Comparison of ENCODE assay signal across 8 mouse cellular contexts in the genomic region with DNA sequence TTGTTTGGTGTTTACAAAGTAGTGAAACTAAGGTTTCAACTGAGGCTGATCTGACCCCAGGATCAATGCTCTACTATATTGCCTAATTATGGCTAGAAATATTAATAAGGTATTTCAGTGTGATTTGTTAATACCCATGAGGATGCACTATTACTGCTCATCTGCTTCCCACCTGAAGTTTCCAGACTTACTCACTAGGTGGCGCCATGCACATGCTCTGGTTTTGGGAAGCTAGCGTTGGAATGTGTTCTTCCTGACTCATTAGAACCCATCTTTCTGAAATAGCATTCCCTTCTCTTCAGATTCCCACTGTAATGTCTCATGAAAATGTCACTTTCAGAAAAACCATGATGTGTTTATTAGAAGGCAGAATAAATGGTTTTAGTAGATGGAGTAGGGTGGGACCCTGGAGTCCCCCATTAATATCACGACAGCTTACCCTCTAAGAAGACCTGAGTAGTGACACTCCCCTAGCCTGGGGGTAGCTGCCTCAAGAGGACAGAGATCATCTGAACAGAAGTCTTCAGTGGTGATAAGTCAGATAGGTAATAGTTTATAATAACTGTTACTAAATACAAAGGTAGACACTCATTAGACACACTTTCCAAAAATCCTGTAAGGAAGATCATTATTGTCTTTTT. TPM values are rescaled to one million over a fixed set of nuclear protein-coding genes. Genes with fewer than 3 reads are reported as not detected.
DNase-seq lines count a peak whose midpoint lies in the region; ATAC-seq and TF ChIP-seq lines count a peak whose summit lies in the region.

No protein-coding gene starts in this region.

- WGBS in heart, adult 2 months = 31% methylated on average over 3 of the region's 3 CpGs
- 31% methylated on average over 3 of the region's 3 CpGs for WGBS in heart, embryonic 12.5 days

- ATAC-seq in heart, embryonic 12.5 days (ENCODE audit: insufficient number of reproducible peaks, low FRiP score) = no peak
- ATAC-seq in erythroid progenitor cell, adult 5-6 weeks (replicated peaks; ENCODE audit: low FRiP score, poor library complexity, severe bottlenecking) = peak; percentile 96

- H3K27me3 ChIP-seq in heart, adult 2 months (ENCODE audit: control insufficient read depth, insufficient read depth, low read length) = no peaks in the 10 kb centered on the region
- no peaks in the 10 kb centered on the region for H3K27me3 ChIP-seq in heart, embryonic 12.5 days (replicated peaks)

- no peak overlapping the region for H3K4me3 ChIP-seq in heart, adult 2 months
- H3K4me3 ChIP-seq in heart, embryonic 12.5 days = no peak overlapping the region

- peaks cover 6% of the 10 kb centered on the region for H3K4me1 ChIP-seq in heart, adult 2 months (ENCODE audit: control insufficient read depth, insufficient read depth, low read length)
- peaks cover 7% of the 10 kb centered on the region for H3K4me1 ChIP-seq in heart, embryonic 12.5 days (replicated peaks)

- H3K79me2 ChIP-seq in heart, adult 2 months (replicated peaks; ENCODE audit: control insufficient read depth, insufficient read depth, low read length) = no peaks in the 10 kb centered on the region; the same call in 1 of the 2 replicates

- H3K4me2 ChIP-seq in heart, embryonic 12.5 days = no peak overlapping the region

- no peak for TF ChIP-seq POLR2A in heart, adult 2 months (IDR thresholded peaks at IDR 0.05; ENCODE audit: insufficient read depth, low read depth, low read length)

- peak; percentile 81 for TF ChIP-seq EP300 in heart, adult 2 months (IDR thresholded peaks at IDR 0.05; ENCODE audit: insufficient read depth, low read depth, low read length)

- DNase-seq in heart, adult 2 months = peak; percentile 62 to 66
- DNase-seq in c-Kit-negative CD71-positive TER-119-positive erythroid progenitor cells, embryonic 14.5 days (ENCODE audit: low read depth, low spot score) = peak; percentile 79
- peak; percentile 79 for DNase-seq in heart, postnatal 4 days
- DNase-seq in layer of hippocampus, postnatal 10 days (ENCODE audit: low spot score in 2 of 2) = peak; percentile 76 to 79
- peak; percentile 74 for DNase-seq in lung, postnatal 10 days
- peak; percentile 72 to 78 for DNase-seq in right cerebral cortex, postnatal 10 days (ENCODE audit: low spot score in 2 of 2)

- H3K9ac ChIP-seq in heart, adult 2 months (ENCODE audit: low read depth, low read length) = no peak overlapping the region
- H3K9ac ChIP-seq in heart, embryonic 12.5 days = no peak overlapping the region

- H3K36me3 ChIP-seq in heart, adult 2 months (ENCODE audit: control insufficient read depth, insufficient read depth, low read length) = peaks cover 41% of the 10 kb centered on the region
- H3K36me3 ChIP-seq in heart, embryonic 12.5 days = peaks cover 49% of the 10 kb centered on the region

- intact Hi-C loops in heart, adult 2 months (cut with DNase I) = loop anchor here (2.0 to 10.0 kb wide), 3 partner anchors 90 to 550 kb away; a partner anchor contains a TSS

- peak; percentile 99 for TF ChIP-seq CTCF in heart, adult 2 months (IDR thresholded peaks at IDR 0.05)

- H3K27ac ChIP-seq in heart, adult 2 months = peak overlapping the region; percentile 64
- no peak overlapping the region for H3K27ac ChIP-seq in heart, embryonic 12.5 days (ENCODE audit: poor library complexity, severe bottlenecking)

- no peaks in the 10 kb centered on the region for H3K9me3 ChIP-seq in heart, embryonic 12.5 days (replicated peaks)

RNA-seq across cellular contexts. Expression of a gene that starts 6.8 kb away (rescaled TPM):
- total RNA-seq in heart, adult 2 months (2021) = not detected
- polyA plus RNA-seq in heart, adult 2 months (2012; rRNA removed) = not detected in 2 replicates
- 1.9 and 2.0 TPM in 2 replicates for polyA plus RNA-seq in heart, embryonic 12.5 days (2016; fragmentation: Nextera tagmentation; extraction: Ambion mirVana)
- 5.8 TPM in 1 of 2 replicates, not detected in the other for total RNA-seq in erythroid progenitor cell, adult 5-6 weeks (2015; ENCODE audit: low replicate concordance)
- not detected in 2 replicates for total RNA-seq in erythroid progenitor cell, adult 5-6 weeks (2017; ENCODE audit: low replicate concordance)
- total RNA-seq in heart, postnatal 4 days (2021) = not detected
- total RNA-seq in layer of hippocampus, postnatal 10 days (2021) = not detected

RNA-seq across cellular contexts. Expression of a gene that starts 7.4 kb away (rescaled TPM):
- 10 to 100 TPM; 46.8 to 57.1 TPM for total RNA-seq in heart, adult 2 months (2021)
- polyA plus RNA-seq in heart, adult 2 months (2012; rRNA removed) = 23.2 and 51.4 TPM in 2 replicates
- polyA plus RNA-seq in heart, embryonic 12.5 days (2016; fragmentation: Nextera tagmentation; extraction: Ambion mirVana) = 46.5 and 46.7 TPM in 2 replicates
- 84.3 and 95.2 TPM in 2 replicates for total RNA-seq in erythroid progenitor cell, adult 5-6 weeks (2015; ENCODE audit: low replicate concordance)
- 96.8 and 101 TPM in 2 replicates for total RNA-seq in erythroid progenitor cell, adult 5-6 weeks (2017; ENCODE audit: low replicate concordance)
- 10 to 100 TPM; 42.6 to 46.6 TPM for total RNA-seq in heart, postnatal 4 days (2021)
- total RNA-seq in layer of hippocampus, postnatal 10 days (2021) = 10 to 100 TPM; 44.7 to 45.6 TPM

RNA-seq across cellular contexts. Expression of a gene that starts 30.7 kb away (rescaled TPM):
- under 1 TPM; 0.14 to 0.31 TPM for total RNA-seq in heart, adult 2 months (2021)
- 0.15 and 0.20 TPM in 2 replicates for polyA plus RNA-seq in heart, adult 2 months (2012; rRNA removed)
- not detected in 2 replicates for polyA plus RNA-seq in heart, embryonic 12.5 days (2016; fragmentation: Nextera tagmentation; extraction: Ambion mirVana)
- 0.84 and 4.7 TPM in 2 replicates for total RNA-seq in erythroid progenitor cell, adult 5-6 weeks (2015; ENCODE audit: low replicate concordance)
- 2.1 TPM in 1 of 2 replicates, not detected in the other for total RNA-seq in erythroid progenitor cell, adult 5-6 weeks (2017; ENCODE audit: low replicate concordance)
- under 1 TPM; 0.17 to 0.29 TPM for total RNA-seq in heart, postnatal 4 days (2021)
- total RNA-seq in layer of hippocampus, postnatal 10 days (2021) = under 1 TPM in 1 of 2 experiments, not detected in 1; 0.34 TPM

RNA-seq across cellular contexts. Expression of a gene that starts 33.4 kb away (rescaled TPM):
- total RNA-seq in heart, adult 2 months (2021) = not detected
- not detected in 2 replicates for polyA plus RNA-seq in heart, adult 2 months (2012; rRNA removed)
- polyA plus RNA-seq in heart, embryonic 12.5 days (2016; fragmentation: Nextera tagmentation; extraction: Ambion mirVana) = not detected in 2 replicates
- total RNA-seq in erythroid progenitor cell, adult 5-6 weeks (2015; ENCODE audit: low replicate concordance) = not detected in 2 replicates
- not detected in 2 replicates for total RNA-seq in erythroid progenitor cell, adult 5-6 weeks (2017; ENCODE audit: low replicate concordance)
- total RNA-seq in heart, postnatal 4 days (2021) = not detected
- total RNA-seq in layer of hippocampus, postnatal 10 days (2021) = not detected

RNA-seq across cellular contexts. Expression of a gene that starts 34.7 kb away (rescaled TPM):
- 1 to 10 TPM; 3.1 to 3.3 TPM for total RNA-seq in heart, adult 2 months (2021)
- 6.9 and 19.4 TPM in 2 replicates for polyA plus RNA-seq in heart, adult 2 months (2012; rRNA removed)
- 4.9 and 7.0 TPM in 2 replicates for polyA plus RNA-seq in heart, embryonic 12.5 days (2016; fragmentation: Nextera tagmentation; extraction: Ambion mirVana)
- 18.4 and 42.8 TPM in 2 replicates for total RNA-seq in erythroid progenitor cell, adult 5-6 weeks (2015; ENCODE audit: low replicate concordance)
- 15.4 and 29.4 TPM in 2 replicates for total RNA-seq in erythroid progenitor cell, adult 5-6 weeks (2017; ENCODE audit: low replicate concordance)
- 1 to 10 TPM; 1.2 to 1.8 TPM for total RNA-seq in heart, postnatal 4 days (2021)
- under 1 TPM in 1 of 2 experiments, not detected in 1; 0.51 TPM for total RNA-seq in layer of hippocampus, postnatal 10 days (2021)
